Mouse (Mus musculus) intestine, embryonic 16.5 days (tissue): ENCODE results near the gene Otud7b. TPM values are rescaled to one million over a fixed set of nuclear protein-coding genes. Genes with fewer than 3 reads are reported as not detected.
A peak's percentile ranks its signal among the peaks of the same experiment; 100 is the strongest.

Experiments used
- ATAC-seq: fragments of 200-750 bp; cut with Nextera tagmentation; 2 replicates; pipeline ENCODE4 v1.8.0; 2017; ENCODE audit warnings: moderate TSS enrichment, moderate library complexity
- H3K27ac ChIP-seq: fragments of 300-500 bp; sonication (generic); 2 replicates; pipeline ENCODE4 v1.5.1; 2014; ENCODE audit warnings: mild to moderate bottlenecking, low read length
- H3K27me3 ChIP-seq: fragments of 300-500 bp; sonication (generic); replicated peaks from 2 replicates; pipeline ENCODE4 v1.6.1; 2014; ENCODE audit warnings: low read length, control low read depth, mixed read lengths; ENCODE audit not compliant: control insufficient read depth, insufficient read depth
- H3K36me3 ChIP-seq: fragments of 300-500 bp; sonication (generic); 2 replicates; pipeline ENCODE4 v1.6.1; 2014; ENCODE audit warnings: low read length, control low read depth; ENCODE audit not compliant: control insufficient read depth, insufficient read depth
- H3K4me1 ChIP-seq: fragments of 300-500 bp; sonication (generic); 2 replicates; pipeline ENCODE4 v1.6.1; 2014; ENCODE audit warnings: low read length, control low read depth, mixed read lengths; ENCODE audit not compliant: control insufficient read depth, insufficient read depth
- H3K4me2 ChIP-seq: fragments of 300-500 bp; sonication (generic); 2 replicates; pipeline ENCODE4 v1.6.1; 2014; ENCODE audit warnings: low read depth, low read length, control low read depth
- H3K4me3 ChIP-seq: fragments of 300-500 bp; sonication (generic); 2 replicates; pipeline ENCODE4 v1.5.1; 2014; ENCODE audit warnings: mild to moderate bottlenecking, low read length
- H3K9ac ChIP-seq: fragments of 300-500 bp; sonication (generic); 2 replicates; pipeline ENCODE4 v1.6.1; 2014; ENCODE audit warnings: low read depth, low read length
- H3K9me3 ChIP-seq: fragments of 300-500 bp; sonication (generic); 2 replicates; pipeline ENCODE4 v1.6.1; 2016; ENCODE audit warnings: low read length, control low read depth; ENCODE audit not compliant: control insufficient read depth
- WGBS: fragments of 180-500 bp; shearing (Covaris S2); extraction: QIAGEN DNeasy Blood & Tissue Kit; methylation state at CpG from one replicate; pipeline ENCODE4 v1.1.7; 2014; 5-methylcytosine and 5-hydroxymethylcytosine counted together
- polyA plus RNA-seq: library from polyadenylated mRNA; unstranded; fragments of >200 nt; fragmentation: Nextera tagmentation; extraction: Ambion mirVana; gene quantifications from 2 replicates; pipeline ENCODE4 v1.2.1, GENCODE M21; 2015

Otud7b gene
- polyA plus RNA-seq, 1 experiment from 2014 or later: 15.5 TPM

DNA sequence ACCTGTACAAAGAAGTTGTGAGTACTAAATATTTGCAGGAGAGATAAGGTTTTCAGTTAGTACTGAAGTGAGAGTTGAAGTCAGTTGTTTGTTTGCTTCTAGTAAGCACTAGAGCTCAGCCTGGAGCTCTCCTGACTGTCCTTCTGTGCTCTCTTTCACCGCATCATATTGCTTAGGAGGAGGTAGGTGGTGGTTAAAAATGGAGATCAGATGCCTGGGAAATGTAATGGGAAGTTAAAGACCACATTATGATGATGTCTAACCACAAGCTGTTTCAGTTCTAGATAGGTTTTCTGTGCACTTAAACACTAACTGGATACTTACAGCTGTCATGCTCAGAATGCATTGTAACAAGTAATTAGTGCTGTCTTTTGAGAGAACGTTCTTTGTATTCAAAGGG, 13.8 kb downstream of the Otud7b start:
- no peaks in the 10 kb centered on the region for H3K9me3 ChIP-seq
- no peak for ATAC-seq
- 81% methylated on average over 2 of the region's 2 CpGs for WGBS
- no peak overlapping the region for H3K27ac ChIP-seq
- H3K9ac ChIP-seq: no peak overlapping the region
- H3K4me3 ChIP-seq: no peak overlapping the region
- H3K27me3 ChIP-seq: no peaks in the 10 kb centered on the region
- H3K4me2 ChIP-seq: no peak overlapping the region
- no peaks in the 10 kb centered on the region for H3K36me3 ChIP-seq
- H3K4me1 ChIP-seq: no peaks in the 10 kb centered on the region

- ATAC-seq: no peak
- Histone ChIP-seq H3K4me2 (no peak overlapping the region), H3K4me3 (no peak overlapping the region), H3K9me3 (no peaks in the 10 kb centered on the region), H3K27ac (no peak overlapping the region), H3K9ac (no peak overlapping the region), H3K4me1 (no peaks in the 10 kb centered on the region), H3K27me3 (no peaks in the 10 kb centered on the region), H3K36me3 (no peaks in the 10 kb centered on the region)
- WGBS: 90% methylated on average over 2 of the region's 2 CpGs
Observed at GRCm38 (mm10) chr3:96118702-96119101, 14.4 kb downstream of the Otud7b start.

- no peak overlapping the region for H3K4me2 ChIP-seq
- no peaks in the 10 kb centered on the region for H3K27me3 ChIP-seq
- no peaks in the 10 kb centered on the region for H3K4me1 ChIP-seq
- 90% methylated on average over 5 of the region's 5 CpGs for WGBS
- ATAC-seq: no peak
- no peak overlapping the region for H3K4me3 ChIP-seq
- no peak overlapping the region for H3K9ac ChIP-seq
- no peak overlapping the region for H3K27ac ChIP-seq
- no peaks in the 10 kb centered on the region for H3K36me3 ChIP-seq
- no peaks in the 10 kb centered on the region for H3K9me3 ChIP-seq
Observed at GRCm38 (mm10) chr3:96124235-96124634, 19.9 kb downstream of the Otud7b start.

- Histone ChIP-seq H3K4me2 (no peak overlapping the region), H3K27ac (no peak overlapping the region), H3K9me3 (no peaks in the 10 kb centered on the region), H3K4me3 (no peak overlapping the region), H3K9ac (no peak overlapping the region), H3K36me3 (no peaks in the 10 kb centered on the region), H3K27me3 (no peaks in the 10 kb centered on the region), H3K4me1 (0 out of 2 replicates have a peak, but pooled peaks cover under 1% of the 10 kb centered on the region)
- ATAC-seq: no peak
Observed at GRCm38 (mm10) chr3:96128128-96128527, 23.8 kb downstream of the Otud7b start.

DNA sequence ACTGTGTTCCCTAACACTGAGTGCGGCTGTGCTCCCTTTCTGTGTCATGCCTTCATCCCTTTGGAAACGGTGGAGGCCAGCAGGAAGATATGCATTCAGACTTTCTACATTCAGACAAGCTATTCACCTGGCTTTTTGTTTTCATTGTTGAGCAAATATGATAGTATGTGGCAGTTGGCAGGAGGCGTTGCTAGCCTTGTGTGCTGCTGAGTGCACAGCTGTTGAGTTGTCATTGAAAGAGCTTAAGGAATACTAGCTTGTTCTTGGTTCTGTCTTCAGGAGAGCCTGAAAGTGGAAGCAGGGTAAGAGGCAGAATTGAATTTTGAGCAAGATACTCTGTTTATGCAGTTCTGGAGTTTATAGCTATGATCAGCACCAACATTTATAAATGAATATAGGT, 28.2 kb downstream of the Otud7b start:
- 79% methylated on average over 3 of the region's 3 CpGs for WGBS
- no peaks in the 10 kb centered on the region for H3K36me3 ChIP-seq
- no peak for ATAC-seq
- no peaks in the 10 kb centered on the region for H3K9me3 ChIP-seq
- peaks cover 7% of the 10 kb centered on the region; the same call in 1 of the 2 replicates for H3K4me1 ChIP-seq
- H3K27ac ChIP-seq: no peak overlapping the region
- no peak overlapping the region for H3K9ac ChIP-seq
- H3K27me3 ChIP-seq: no peaks in the 10 kb centered on the region
- H3K4me3 ChIP-seq: no peak overlapping the region
- no peak overlapping the region for H3K4me2 ChIP-seq

GRCm38 (mm10) chr3:96133327-96133905, 29.1 kb downstream of the Otud7b start:
- H3K27ac ChIP-seq: no peak overlapping the region
- no peak for ATAC-seq
- H3K36me3 ChIP-seq: no peaks in the 10 kb centered on the region
- no peaks in the 10 kb centered on the region for H3K9me3 ChIP-seq
- no peak overlapping the region for H3K4me3 ChIP-seq
- no peak overlapping the region for H3K4me2 ChIP-seq
- no peak overlapping the region for H3K9ac ChIP-seq
- H3K4me1 ChIP-seq: peaks cover 7% of the 10 kb centered on the region; the same call in 1 of the 2 replicates
- no peaks in the 10 kb centered on the region for H3K27me3 ChIP-seq
- WGBS: 47% methylated on average over 11 of the region's 11 CpGs

- H3K4me1 ChIP-seq: peaks cover 7% of the 10 kb centered on the region; the same call in 1 of the 2 replicates
- 68% methylated on average over 3 of the region's 3 CpGs for WGBS
- H3K36me3 ChIP-seq: no peaks in the 10 kb centered on the region
- no peak overlapping the region for H3K9ac ChIP-seq
- ATAC-seq: no peak
- no peaks in the 10 kb centered on the region for H3K9me3 ChIP-seq
- no peak overlapping the region for H3K4me3 ChIP-seq
- H3K27me3 ChIP-seq: no peaks in the 10 kb centered on the region
- no peak overlapping the region for H3K4me2 ChIP-seq
- H3K27ac ChIP-seq: no peak overlapping the region
Observed at GRCm38 (mm10) chr3:96135011-96135410, 30.7 kb downstream of the Otud7b start.

- 11% methylated on average over 5 of the region's 5 CpGs for WGBS
- Histone ChIP-seq H3K4me3 (no peak overlapping the region), H3K9ac (no peak overlapping the region), H3K4me1 (no peaks in the 10 kb centered on the region), H3K27ac (no peak overlapping the region), H3K36me3 (no peaks in the 10 kb centered on the region), H3K4me2 (no peak overlapping the region), H3K9me3 (no peaks in the 10 kb centered on the region), H3K27me3 (no peaks in the 10 kb centered on the region)
- 0 out of 2 replicates have a peak, but pooled peaks have one; percentile 38 for ATAC-seq
Observed at GRCm38 (mm10) chr3:96147950-96148349, 43.6 kb downstream of the Otud7b start.

DNA sequence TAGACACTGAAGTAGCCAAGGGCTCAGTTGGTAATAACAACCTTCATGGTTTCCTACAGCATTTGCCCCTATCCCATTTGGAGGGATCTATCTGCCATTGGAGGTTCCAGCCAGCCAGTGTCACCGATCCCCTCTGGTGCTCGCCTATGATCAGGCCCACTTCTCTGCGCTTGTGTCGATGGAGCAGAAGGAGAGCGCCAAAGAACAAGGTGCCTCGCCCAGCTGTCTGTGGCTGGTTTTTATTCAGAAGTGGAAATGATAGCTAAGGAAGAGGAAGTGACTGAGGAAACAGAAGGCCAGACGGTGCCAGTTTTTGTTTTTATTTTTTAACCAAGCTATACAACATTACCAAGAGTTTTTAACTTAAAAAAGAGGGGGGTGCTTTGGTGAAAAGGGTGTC, 47.5 kb downstream of the Otud7b start:
- H3K27me3 ChIP-seq: no peaks in the 10 kb centered on the region
- WGBS: 89% methylated on average over 7 of the region's 7 CpGs
- H3K4me2 ChIP-seq: no peak overlapping the region
- no peaks in the 10 kb centered on the region for H3K4me1 ChIP-seq
- ATAC-seq: no peak
- H3K9me3 ChIP-seq: no peaks in the 10 kb centered on the region
- H3K27ac ChIP-seq: no peak overlapping the region
- peaks cover 9% of the 10 kb centered on the region; the same call in 1 of the 2 replicates for H3K36me3 ChIP-seq
- H3K9ac ChIP-seq: no peak overlapping the region
- H3K4me3 ChIP-seq: no peak overlapping the region

GRCm38 (mm10) chr3:96152611-96153010, 48.3 kb downstream of the Otud7b start:
- H3K27ac ChIP-seq: no peak overlapping the region
- H3K9me3 ChIP-seq: no peaks in the 10 kb centered on the region
- H3K4me2 ChIP-seq: no peak overlapping the region
- 89% methylated on average over 5 of the region's 5 CpGs for WGBS
- peaks cover 9% of the 10 kb centered on the region; the same call in 1 of the 2 replicates for H3K36me3 ChIP-seq
- H3K9ac ChIP-seq: no peak overlapping the region
- no peaks in the 10 kb centered on the region for H3K27me3 ChIP-seq
- no peak overlapping the region for H3K4me3 ChIP-seq
- ATAC-seq: no peak
- H3K4me1 ChIP-seq: no peaks in the 10 kb centered on the region
